Mouse (Mus musculus) CD8-positive naive resting alpha-beta T cell, adult 2 months (primary cell): ENCODE measurements around the gene Vegfd.
A peak's percentile ranks its signal among the peaks of the same experiment; 100 is the strongest.

Experiments used
- DNase-seq, 2 experiments: peaks; one replicate each; pipeline ENCODE4 v3.0.0; 2022; ENCODE audit warnings: low read depth in 2 of 2, low spot score in 2 of 2

The Vegfd gene

GRCm38 (mm10) chrX:164373081-164373480, at the start of gene Vegfd:
Gene Vegfd, plus strand, starts transcription at chrX:164373378.
- DNase-seq, result no peak

GRCm38 (mm10) chrX:164323391-164323913, 49.7 kb upstream of the Vegfd start:
- DNase-seq, result no peak

DNA sequence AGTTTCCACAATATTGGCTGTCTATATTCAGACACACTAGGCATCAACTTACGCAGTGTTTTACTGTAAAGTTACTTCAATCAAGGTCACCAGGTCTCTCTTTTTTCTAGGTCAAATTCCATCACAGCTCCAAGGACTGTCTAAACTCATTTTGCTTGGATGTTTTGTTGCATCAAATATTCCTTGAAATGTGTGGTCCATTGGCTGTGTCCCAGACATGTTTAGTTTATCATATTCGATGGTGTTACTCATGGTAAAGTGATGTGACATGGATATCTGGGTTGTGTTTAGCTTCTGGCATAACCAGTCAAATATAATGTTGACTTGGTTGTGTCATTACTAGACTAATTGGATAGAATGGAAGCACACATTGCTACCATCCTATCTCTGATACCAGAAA, 42.8 kb upstream of the Vegfd start:
- DNase-seq, result no peak

- no peak for DNase-seq
These were observed 42.4 kb upstream of the Vegfd start for GRCm38 (mm10) chrX:164330766-164331165.

DNA sequence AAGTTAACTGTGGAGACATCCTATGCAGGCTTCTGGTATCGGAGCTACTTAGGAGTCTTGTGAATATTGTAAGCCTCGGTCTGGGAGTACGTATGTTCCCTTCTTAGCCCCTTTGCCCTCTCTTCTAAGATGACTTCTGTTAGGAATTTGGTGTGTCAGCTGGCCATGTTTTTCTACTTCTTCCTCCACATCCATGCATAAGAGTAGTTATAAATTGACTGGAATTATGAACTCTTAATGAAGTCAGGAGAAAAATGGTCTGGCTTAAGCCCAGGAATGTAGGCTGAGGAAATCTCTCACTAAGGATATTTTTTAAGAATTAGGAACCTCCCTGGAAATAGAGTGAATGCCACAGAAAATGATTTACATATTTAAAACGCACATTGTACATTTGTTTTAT, 34.6 kb upstream of the Vegfd start:
- no peak for DNase-seq

DNA sequence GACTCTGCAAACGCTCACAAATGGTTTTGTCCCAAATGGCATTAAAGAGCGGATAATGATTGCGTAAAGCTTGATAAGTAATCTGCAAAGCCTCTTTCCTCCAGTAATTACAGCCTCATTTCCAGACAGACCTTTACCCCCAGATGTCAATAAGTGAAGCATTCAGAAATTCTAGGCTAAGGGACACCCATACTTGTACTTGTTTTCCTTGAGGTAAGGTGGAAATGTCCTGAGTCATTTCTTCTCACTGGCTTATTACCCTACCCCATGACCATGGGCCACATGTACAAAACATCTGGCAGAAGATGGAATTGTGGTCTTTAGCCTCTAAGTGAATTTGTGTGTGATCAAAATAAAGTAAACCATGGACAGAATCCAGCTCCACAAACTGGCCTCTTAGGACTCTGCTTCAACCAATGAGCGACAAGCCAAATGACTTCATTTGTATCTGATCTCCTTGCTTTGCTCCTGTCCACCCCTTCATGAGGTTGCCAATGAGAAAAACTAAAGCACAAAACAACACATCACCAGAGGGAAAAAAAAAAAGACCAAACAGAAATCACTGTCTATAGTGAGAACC, 27.7 kb upstream of the Vegfd start:
- no peak for DNase-seq

DNA sequence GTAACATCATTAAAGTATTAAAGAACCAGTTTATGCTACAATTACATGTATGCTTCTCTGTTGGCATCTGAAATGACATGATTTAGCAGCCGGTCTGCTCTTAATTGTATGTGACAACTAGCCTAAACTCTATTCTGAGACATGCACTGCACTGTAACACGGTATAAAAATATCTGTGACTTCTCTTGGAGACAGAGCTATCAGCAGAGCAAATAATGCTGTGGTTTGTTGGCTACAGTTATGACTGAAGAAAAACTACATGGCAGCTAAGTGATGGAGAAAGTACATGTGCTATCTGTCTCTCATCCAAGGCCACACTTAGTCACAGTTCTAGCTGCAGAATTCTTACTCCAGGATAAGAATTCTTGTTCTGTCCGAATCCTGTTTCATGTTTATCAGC, 24.2 kb upstream of the Vegfd start:
- DNase-seq, result no peak

GRCm38 (mm10) chrX:164365153-164365865, 7.9 kb upstream of the Vegfd start:
- no peak for DNase-seq

DNA sequence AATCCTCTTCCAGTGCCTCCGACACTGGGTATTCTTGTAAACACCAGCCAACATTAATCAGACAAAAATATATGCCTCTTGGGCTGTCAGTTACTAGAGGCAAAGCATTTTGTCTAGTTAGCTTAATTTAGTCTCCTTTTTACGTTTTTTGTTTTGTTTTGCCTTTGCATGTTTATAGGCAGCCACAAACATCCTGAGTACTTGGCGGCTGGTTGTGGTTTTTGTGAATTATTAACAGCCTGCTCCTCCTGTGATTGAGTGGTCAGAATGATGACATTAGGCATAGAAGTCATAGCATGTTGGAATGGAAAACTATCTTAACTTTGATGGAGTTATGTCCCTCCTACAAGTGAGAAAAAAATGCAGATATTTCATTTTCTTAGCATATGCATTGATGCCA, 2.6 kb upstream of the Vegfd start:
- no peak for DNase-seq

DNA sequence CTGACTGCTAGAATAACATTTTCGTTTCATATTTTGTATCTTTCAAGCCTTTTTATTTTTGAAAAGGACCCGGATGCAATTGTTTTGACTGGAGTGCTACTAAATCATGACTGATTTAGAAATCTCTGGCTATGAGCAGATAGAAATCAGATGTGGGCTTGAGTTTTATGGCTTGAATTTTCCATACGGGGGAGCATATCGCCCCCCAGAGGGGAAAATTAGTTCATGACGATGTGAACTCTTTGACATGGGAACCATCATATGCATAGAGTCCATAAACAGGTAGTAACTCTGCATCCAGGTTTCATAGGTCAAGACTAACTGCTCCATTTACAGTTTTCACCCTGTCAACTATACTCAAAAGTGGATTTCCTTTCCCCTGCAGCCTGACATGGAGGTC, 1.4 kb downstream of the Vegfd start:
- DNase-seq, result no peak

GRCm38 (mm10) chrX:164379721-164380120, 6.5 kb downstream of the Vegfd start:
- DNase-seq, result no peak

- DNase-seq, result peak; percentile 23 to 43
These were observed 8.6 kb downstream of the Vegfd start for GRCm38 (mm10) chrX:164381618-164382408.

DNA sequence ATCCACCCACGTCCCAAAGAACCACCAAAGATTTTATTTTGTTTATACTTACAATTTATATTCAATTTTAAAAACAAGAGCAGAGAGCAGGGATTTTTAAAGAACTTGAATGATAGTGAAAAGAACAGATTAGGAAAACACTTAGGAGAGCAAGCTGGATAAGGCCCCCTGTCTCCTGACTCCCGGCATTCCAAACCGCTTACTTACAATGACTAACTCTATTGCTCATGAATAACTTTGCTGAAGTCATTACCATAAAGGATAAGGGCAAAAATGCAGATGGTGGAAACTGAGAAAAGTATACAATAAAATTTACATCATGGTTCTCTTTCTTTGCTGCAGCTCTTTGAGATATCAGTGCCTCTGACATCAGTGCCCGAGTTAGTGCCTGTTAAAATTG, 20.9 kb downstream of the Vegfd start:
- no peak for DNase-seq

GRCm38 (mm10) chrX:164398456-164398855, 25.3 kb downstream of the Vegfd start:
- no peak for DNase-seq

GRCm38 (mm10) chrX:164405080-164405649, 32.0 kb downstream of the Vegfd start:
- no peak for DNase-seq

GRCm38 (mm10) chrX:164406133-164407022, 33.2 kb downstream of the Vegfd start:
- DNase-seq, result peak; percentile 6 to 26

GRCm38 (mm10) chrX:164408301-164408927, 35.2 kb downstream of the Vegfd start:
- no peak for DNase-seq

DNA sequence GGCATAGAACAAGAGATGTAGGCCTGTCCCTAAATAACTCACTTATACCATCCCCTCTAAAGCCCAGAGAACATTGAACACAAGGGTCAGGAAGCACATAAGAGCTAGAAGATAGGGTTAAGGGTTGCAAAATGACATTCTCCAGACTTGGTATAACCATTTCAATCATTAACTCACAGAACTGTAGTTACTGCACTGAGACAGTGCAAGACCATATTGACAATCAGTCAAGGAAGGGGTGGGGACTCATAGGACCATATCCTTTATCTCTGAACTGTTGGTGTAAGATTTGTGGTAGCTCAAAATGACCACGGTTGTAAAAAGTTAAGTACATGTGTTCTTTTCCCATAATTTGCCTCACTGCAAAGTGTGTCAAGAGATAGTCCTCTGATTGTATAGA, 37.4 kb downstream of the Vegfd start:
- DNase-seq, result no peak

DNA sequence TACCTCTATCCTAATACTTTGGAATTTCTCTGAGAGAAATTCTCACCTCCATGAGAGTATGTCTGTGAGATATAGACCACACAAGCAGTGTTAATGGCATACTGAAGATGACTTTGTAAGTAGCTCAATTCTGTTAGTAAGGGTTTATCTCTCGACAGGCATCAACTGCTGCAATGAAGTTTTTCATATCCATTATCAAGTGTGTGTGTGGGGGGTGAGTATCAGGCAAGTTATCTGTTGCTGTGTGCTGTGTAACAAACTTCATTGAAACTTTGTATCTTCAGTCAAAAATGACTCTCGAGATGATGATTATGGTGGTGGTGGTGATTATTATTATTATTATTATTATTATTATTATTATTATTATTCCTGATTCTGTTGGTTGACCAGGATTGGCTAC, 43.6 kb downstream of the Vegfd start:
- DNase-seq, result no peak

DNA sequence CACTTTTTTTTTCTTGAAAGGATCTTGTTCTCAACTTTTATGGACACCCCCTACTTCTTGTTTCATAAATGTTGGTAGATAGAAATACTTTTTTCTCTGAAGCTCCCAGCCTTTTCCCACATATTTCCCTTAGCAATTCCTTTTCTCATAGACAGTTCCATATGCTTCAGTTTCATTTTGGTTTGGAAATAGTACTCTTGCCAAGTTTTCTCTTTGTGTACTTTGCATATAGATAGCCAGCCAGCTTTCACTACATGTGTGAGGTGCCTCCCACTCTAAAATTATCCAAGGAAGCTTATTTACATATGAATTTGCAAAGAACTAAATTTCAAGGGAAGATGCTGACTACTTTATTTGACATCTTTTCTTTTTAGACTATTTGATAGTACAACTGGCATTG, 44.8 kb downstream of the Vegfd start:
- no peak for DNase-seq
